Mouse (Mus musculus) G1E (cell line): ENCODE data around the gene Gng10. TPM values are rescaled to one million over a fixed set of nuclear protein-coding genes. Genes with fewer than 3 reads are reported as not detected.
A peak's percentile ranks its signal among the peaks of the same experiment; 100 is the strongest.

Experiments
- ATAC-seq: 2 replicates; pipeline ENCODE4 v1.8.0; 2016; ENCODE audit warnings: mild to moderate bottlenecking; ENCODE audit not compliant: insufficient number of reproducible peaks, poor library complexity, low FRiP score, severe bottlenecking; ENCODE audit errors: extremely low read depth
- DNase-seq: peaks from one replicate; pipeline ENCODE4 v3.0.0; 2012; ENCODE audit warnings: low spot score
- H3K27me3 ChIP-seq: 2 replicates; pipeline ENCODE4 v1.6.1; 2012; ENCODE audit warnings: mild to moderate bottlenecking, low read length, inconsistent platforms; ENCODE audit not compliant: insufficient read depth
- H3K36me3 ChIP-seq: replicated peaks from 2 replicates; pipeline ENCODE3; 2012; ENCODE audit warnings: mild to moderate bottlenecking, inconsistent platforms
- H3K4me1 ChIP-seq: 2 replicates; pipeline ENCODE4 v1.6.1; 2012; ENCODE audit warnings: low read depth, low read length, inconsistent platforms, mixed read lengths; ENCODE audit not compliant: insufficient read depth
- H3K4me3 ChIP-seq: 2 replicates; pipeline ENCODE4 v1.5.1; 2012; ENCODE audit warnings: low read depth, mild to moderate bottlenecking, inconsistent platforms, low read length, moderate library complexity, mixed read lengths
- H3K9me3 ChIP-seq: replicated peaks from 2 replicates; pipeline ENCODE4 v1.6.1; 2012; ENCODE audit warnings: inconsistent platforms
- CTCF ChIP-seq: IDR thresholded peaks from 2 replicates; pipeline ENCODE4 v1.5.1; 2012; ENCODE audit warnings: low read depth, low read length, inconsistent platforms, mixed read lengths
- GATA1 ChIP-seq: IDR thresholded peaks from 2 replicates; pipeline ENCODE4 v1.6.1; 2012; ENCODE audit warnings: borderline replicate concordance, low read length, inconsistent platforms, mixed read lengths
- GATA2 ChIP-seq: IDR thresholded peaks from 2 replicates; pipeline ENCODE4 v1.6.1; 2012; ENCODE audit warnings: low read depth, low read length, inconsistent platforms, borderline replicate concordance
- POLR2AphosphoS5 ChIP-seq: IDR thresholded peaks from 2 replicates; pipeline ENCODE4 v1.6.1; 2012; ENCODE audit warnings: low read depth, low read length, inconsistent platforms; ENCODE audit not compliant: insufficient replicate concordance
- TAL1 ChIP-seq: conservative IDR thresholded peaks from 2 replicates; pipeline ENCODE4 v1.6.1; 2012; ENCODE audit warnings: low read depth, low read length, inconsistent platforms, mixed read lengths
- polyA plus RNA-seq: library from polyadenylated mRNA; stranded (reverse); fragments of >175 nt; gene quantifications from 2 replicates; pipeline ENCODE4 v1.2.3, GENCODE M21; 2012
- total RNA-seq, 2 experiments: library from RNA; stranded (forward) in 1 of 2; stranded (reverse) in 1 of 2; fragments of 200-1000 nt in 1 of 2; fragments of >200 nt in 1 of 2; fragmentation: Nextera tagmentation in 1 of 2; gene quantifications; 2 replicates each; pipeline ENCODE4 v1.2.3; 2014 to 2017

Gng10 gene
- total RNA-seq (2014; fragmentation: Nextera tagmentation) (73.4 and 75.2 TPM in 2 replicates), total RNA-seq (2017) (121 and 127 TPM in 2 replicates), polyA plus RNA-seq (19.9 and 21.9 TPM in 2 replicates)

DNA sequence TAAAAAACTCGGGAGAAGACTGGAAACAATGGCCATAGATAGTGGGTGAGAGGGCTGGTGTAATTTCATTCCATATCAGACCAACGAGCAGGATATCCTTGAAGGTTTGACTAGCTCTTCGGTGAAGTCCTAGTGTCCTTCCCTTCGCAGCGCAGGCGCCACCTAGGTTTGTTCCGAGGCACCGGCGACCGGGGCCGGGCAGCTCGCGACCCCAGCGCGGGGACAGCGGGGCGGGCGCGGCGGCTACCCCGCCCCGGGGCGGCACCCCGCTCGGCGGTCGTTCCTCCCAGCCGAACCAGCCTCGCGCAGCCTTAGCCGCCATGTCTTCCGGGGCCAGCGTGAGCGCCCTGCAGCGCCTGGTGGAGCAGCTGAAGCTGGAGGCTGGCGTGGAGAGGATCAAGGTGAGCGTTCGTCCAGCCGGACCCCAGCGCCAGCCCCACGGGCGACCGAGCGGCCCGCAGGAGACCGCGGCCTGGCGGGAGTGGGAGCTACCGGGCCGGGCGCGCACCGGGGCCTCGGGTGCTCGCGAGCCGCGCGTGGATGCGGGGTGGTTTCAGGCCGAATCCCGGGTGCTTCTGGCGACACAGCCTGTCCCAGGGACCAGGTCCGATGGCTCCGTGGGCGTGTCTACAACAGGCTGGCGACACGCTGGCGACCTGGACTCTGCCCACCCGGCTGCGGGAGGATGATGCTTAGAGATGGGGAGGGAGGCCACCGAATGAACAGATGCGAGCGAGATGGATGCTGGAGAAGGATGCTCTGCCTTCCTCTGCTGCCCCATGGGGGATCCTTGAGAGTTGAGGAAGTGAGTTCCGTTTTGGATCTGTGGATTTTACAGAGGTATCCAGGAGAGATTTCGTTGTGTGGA is at the start of gene Gng10:
Gene Gng10 (plus strand): TSS at position 171 of the 868 bp plus-strand sequence.
- peak; percentile 87 for DNase-seq
- peak within 1 kb of the TSS; percentile 94 for H3K4me3 ChIP-seq

DNA sequence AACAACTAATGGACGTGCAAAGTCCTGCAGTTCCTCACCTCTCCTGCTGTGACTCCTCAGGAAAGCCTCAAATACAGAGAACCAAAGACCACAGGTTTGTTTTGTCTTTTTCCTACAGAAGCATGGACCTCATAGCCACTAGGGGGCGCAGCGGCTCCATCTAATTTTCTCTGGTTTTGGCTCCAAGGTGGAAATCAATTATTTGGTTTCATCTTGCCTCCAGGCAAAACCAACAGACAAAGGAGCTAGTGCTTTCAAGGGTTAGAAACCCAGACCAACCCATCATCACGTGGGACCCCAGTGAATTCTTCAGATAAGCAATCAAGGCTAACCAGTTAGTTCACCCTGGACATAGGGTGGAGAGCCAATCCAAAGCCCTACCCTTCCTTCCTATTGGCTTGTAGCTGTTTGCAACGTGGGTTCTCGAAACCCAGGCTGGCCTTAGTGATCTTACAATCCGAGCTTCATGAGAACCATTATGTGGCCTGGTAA is 49.7 kb upstream of the Gng10 start:
- ATAC-seq = peak; percentile 30
- peaks cover 6% of the 10 kb centered on the region for H3K27me3 ChIP-seq
- no peaks in the 10 kb centered on the region for H3K9me3 ChIP-seq
- no peak for TF ChIP-seq TAL1
- no peak for TF ChIP-seq GATA2
- peak; percentile 61 for TF ChIP-seq CTCF
- TF ChIP-seq GATA1 = no peak
- TF ChIP-seq POLR2AphosphoS5 = no peak
- DNase-seq = peak; percentile 43
- H3K36me3 ChIP-seq = peaks cover 2% of the 10 kb centered on the region
- no peak overlapping the region for H3K4me3 ChIP-seq
- H3K4me1 ChIP-seq = peaks cover 36% of the 10 kb centered on the region

More for the DNA sequence above, at the start of gene Gng10:
- peaks cover 32% of the 10 kb centered on the region for H3K4me1 ChIP-seq
- no peaks in the 10 kb centered on the region for H3K27me3 ChIP-seq
- peak; percentile 67 for ATAC-seq
- peaks cover 26% of the 10 kb centered on the region for H3K36me3 ChIP-seq
- no peaks in the 10 kb centered on the region for H3K9me3 ChIP-seq
- TF ChIP-seq CTCF = no peak
- no peak for TF ChIP-seq GATA1
- TF ChIP-seq POLR2AphosphoS5 = no peak
- no peak for TF ChIP-seq TAL1
- TF ChIP-seq GATA2 = no peak

DNA sequence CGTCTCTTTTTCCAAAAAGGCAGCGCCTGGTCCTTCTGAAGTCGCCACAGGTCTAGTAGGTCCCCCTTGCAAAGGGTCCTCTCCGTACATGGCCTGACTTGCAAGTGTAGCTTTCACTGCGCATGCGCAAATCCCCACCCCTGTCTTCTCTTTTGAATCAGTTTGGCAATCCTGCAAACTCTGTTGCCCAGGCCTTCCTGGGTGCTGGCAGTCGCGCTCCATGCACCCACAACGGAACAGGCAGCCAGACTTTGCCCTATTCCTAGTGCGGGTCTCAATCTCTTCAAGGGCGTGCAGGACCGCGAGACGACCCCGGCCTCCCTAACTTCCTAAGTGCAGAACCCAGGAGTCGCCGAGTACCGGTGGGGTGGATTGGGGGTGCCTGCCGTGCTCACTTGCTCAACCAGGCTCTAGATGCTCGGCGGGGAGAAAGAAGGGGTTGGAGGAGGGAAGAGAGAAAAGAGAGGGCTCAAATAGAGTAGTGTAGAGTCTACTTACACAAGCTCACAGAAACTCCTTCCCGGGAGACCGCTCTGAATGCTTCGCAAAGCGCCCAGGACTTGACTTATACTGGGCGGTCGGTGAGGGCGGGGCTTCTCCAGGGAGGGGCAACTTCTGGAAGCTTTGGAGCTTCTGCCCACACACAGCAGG is 48.2 kb upstream of the Gng10 start, which contains the start of gene Ptgr1:
Gene Ptgr1 (minus strand): TSS at position 580 of the 651 bp plus-strand sequence.
- no peak for ATAC-seq
- TF ChIP-seq GATA2 = no peak
- TF ChIP-seq GATA1 = no peak
- no peak for TF ChIP-seq TAL1
- Histone ChIP-seq H3K4me3 (peak within 1 kb of the TSS; percentile 70), H3K36me3 (no peaks in the 10 kb centered on the region), H3K4me1 (peaks cover 47% of the 10 kb centered on the region), H3K27me3 (peaks cover 9% of the 10 kb centered on the region; the same call in 1 of the 2 replicates), H3K9me3 (no peaks in the 10 kb centered on the region)
- peak; percentile 25 for DNase-seq

DNA sequence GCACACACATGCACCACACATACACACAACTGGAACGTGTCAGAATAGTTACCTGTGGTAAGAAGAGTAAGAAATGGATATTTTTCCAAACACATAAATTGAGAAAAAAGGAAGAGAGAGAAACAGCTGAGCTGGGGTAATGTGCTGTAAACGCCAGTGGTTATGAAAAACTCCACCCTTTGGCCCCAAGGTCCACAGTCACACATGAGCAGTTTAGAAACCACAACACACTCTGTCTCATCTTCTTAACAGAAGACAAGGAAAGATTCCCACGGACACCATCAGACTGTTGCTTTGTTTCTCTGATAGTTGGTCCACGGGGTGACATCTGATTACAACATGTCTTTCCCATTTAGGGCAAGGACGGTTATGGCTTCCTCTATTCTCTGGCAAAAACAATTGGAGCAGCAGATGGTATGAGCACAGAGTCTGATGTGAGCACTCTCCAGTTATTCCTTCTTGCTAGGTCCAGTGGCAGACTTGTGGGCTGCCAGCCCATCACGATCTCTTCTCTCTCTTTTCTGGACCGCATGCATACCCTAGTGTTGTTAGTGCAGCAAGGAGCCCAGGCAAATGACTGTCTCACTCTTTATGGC is 45.5 kb upstream of the Gng10 start:
- H3K4me3 ChIP-seq = no peak overlapping the region
- peaks cover 28% of the 10 kb centered on the region for H3K27me3 ChIP-seq
- H3K9me3 ChIP-seq = no peaks in the 10 kb centered on the region
- DNase-seq = no peak
- no peak for ATAC-seq
- peaks cover 54% of the 10 kb centered on the region for H3K4me1 ChIP-seq
- TF ChIP-seq GATA1 = no peak
- no peak for TF ChIP-seq GATA2
- no peak for TF ChIP-seq CTCF
- no peak for TF ChIP-seq TAL1
- no peak for TF ChIP-seq POLR2AphosphoS5
- H3K36me3 ChIP-seq = no peaks in the 10 kb centered on the region

DNA sequence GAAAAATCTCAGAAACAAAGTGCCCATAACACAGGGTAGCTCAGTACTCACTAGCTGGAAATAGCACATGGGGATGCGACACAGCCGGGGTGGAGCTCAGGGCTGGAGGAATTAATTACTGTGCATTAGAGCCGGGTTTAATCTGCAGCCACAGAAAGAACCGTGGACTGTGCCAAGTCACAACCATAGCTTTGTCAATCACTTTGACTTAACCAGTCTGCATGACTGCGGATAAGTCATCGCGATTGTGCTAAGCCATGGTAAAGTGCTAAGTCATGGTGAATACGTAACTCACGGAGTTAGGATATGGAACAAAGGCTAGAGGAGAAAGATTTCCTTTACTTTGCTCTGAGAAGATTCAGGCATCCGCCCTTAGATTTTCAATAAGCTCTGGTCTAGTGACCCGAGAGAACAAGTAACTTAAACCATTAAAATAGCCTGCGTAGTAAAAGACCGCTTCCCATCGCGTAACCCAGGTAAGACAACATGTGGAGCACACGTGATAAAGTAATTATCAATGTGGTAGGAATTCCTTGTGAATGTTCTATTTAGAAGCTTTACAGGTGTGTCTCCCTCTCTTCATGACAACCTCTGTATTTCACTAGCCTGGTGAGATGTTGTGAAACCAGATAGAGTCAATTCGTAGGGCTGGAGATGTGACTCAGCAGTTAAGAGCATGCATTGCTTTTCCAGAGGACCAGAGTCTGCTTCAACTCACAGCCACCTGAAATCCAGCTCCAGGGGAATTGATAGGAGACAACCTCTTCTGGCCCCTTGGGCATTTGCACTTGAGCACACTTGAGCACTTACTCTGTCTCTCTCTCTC is 44.1 kb upstream of the Gng10 start:
- no peak for TF ChIP-seq POLR2AphosphoS5
- TF ChIP-seq GATA1 = no peak
- no peak for TF ChIP-seq GATA2
- TF ChIP-seq CTCF = no peak
- TF ChIP-seq TAL1 = no peak
- H3K4me1 ChIP-seq = peaks cover 57% of the 10 kb centered on the region
- H3K9me3 ChIP-seq = no peaks in the 10 kb centered on the region
- ATAC-seq (peak; percentile 43; the same call in 1 of the 2 replicates), DNase-seq (no peak)
- H3K36me3 ChIP-seq = no peaks in the 10 kb centered on the region
- H3K4me3 ChIP-seq = no peak overlapping the region
- H3K27me3 ChIP-seq = peaks cover 40% of the 10 kb centered on the region
